Mouse (Mus musculus) kidney, postnatal 36 days (tissue): ENCODE results near the gene Muc2.
"Not testable (repeated sequence)": the region's sequence is repeated elsewhere in the genome, so short reads cannot be mapped to it uniquely, and the experiment has no call there.

Experiments
- DNase-seq, 2 experiments: peaks; one replicate each; pipeline ENCODE4 v3.0.0; 2021 to 2022; ENCODE audit warnings: mixed read lengths in 2 of 2

The Muc2 gene

GRCm38 (mm10) chr7:141690040-141690439 lies at the start of gene Muc2:
Gene Muc2 (plus strand): TSS chr7:141690340.
- no peak for DNase-seq

GRCm38 (mm10) chr7:141642375-141642774 lies 47.8 kb upstream of the Muc2 start:
- DNase-seq: peak; percentile 29 to 35

GRCm38 (mm10) chr7:141643160-141643559 lies 47.0 kb upstream of the Muc2 start:
- DNase-seq: peak in 1 of 2 experiments; percentile 62

- DNase-seq: no peak
These were observed 43.1 kb upstream of the Muc2 start for GRCm38 (mm10) chr7:141647083-141647482.

- DNase-seq: peak; percentile 20 to 39
These were observed 42.3 kb upstream of the Muc2 start for GRCm38 (mm10) chr7:141647815-141648214.

- no peak for DNase-seq
These were observed 37.9 kb upstream of the Muc2 start for GRCm38 (mm10) chr7:141652191-141652590.

- peak; percentile 55 to 65 for DNase-seq
These were observed 29.8 kb upstream of the Muc2 start for GRCm38 (mm10) chr7:141660346-141660745.

- no peak for DNase-seq
These were observed 28.7 kb upstream of the Muc2 start for GRCm38 (mm10) chr7:141661481-141661880.

GRCm38 (mm10) chr7:141662223-141662622 lies 27.9 kb upstream of the Muc2 start:
- no peak for DNase-seq

GRCm38 (mm10) chr7:141666190-141666589 lies 23.9 kb upstream of the Muc2 start:
- DNase-seq: peak; percentile 62 to 83

- DNase-seq: not testable (repeated sequence)
These were observed 21.0 kb upstream of the Muc2 start for GRCm38 (mm10) chr7:141669097-141669496.

- peak; percentile 40 to 80 for DNase-seq
These were observed 19.1 kb upstream of the Muc2 start for GRCm38 (mm10) chr7:141670999-141671398.

- no peak for DNase-seq
These were observed 18.4 kb upstream of the Muc2 start for GRCm38 (mm10) chr7:141671626-141672291.

GRCm38 (mm10) chr7:141678922-141679321 lies 11.2 kb upstream of the Muc2 start:
- no peak for DNase-seq

- DNase-seq: no peak
These were observed 2.8 kb upstream of the Muc2 start for GRCm38 (mm10) chr7:141687330-141687729.

GRCm38 (mm10) chr7:141693591-141694273 lies 3.6 kb downstream of the Muc2 start:
- peak; percentile 29 to 66 for DNase-seq

- DNase-seq: no peak
These were observed 4.1 kb downstream of the Muc2 start for GRCm38 (mm10) chr7:141694274-141694639.

GRCm38 (mm10) chr7:141696538-141696937 lies 6.4 kb downstream of the Muc2 start:
- DNase-seq: no peak

- DNase-seq: no peak
These were observed 9.5 kb downstream of the Muc2 start for GRCm38 (mm10) chr7:141699556-141700220.

GRCm38 (mm10) chr7:141747451-141748100 lies 57.4 kb downstream of the Muc2 start:
- DNase-seq: no peak

- DNase-seq: no peak
These were observed 62.4 kb downstream of the Muc2 start for GRCm38 (mm10) chr7:141752513-141752912.

- DNase-seq: peak; percentile 43 to 82
These were observed 65.7 kb downstream of the Muc2 start for GRCm38 (mm10) chr7:141755831-141756230.

- no peak for DNase-seq
These were observed 68.2 kb downstream of the Muc2 start for GRCm38 (mm10) chr7:141758291-141758690.
